Mouse (Mus musculus): ENCODE data around the gene Mkrn2.

The Mkrn2 gene

GRCm38 (mm10) chr6:115601715-115602523 is at the start of gene Mkrn2:
Mkrn2 (plus strand) TSS chr6:115601902.
- DNase-seq (ENCODE audit: low read depth), result peak; percentile 92

GRCm38 (mm10) chr6:115555485-115555884 is 46.2 kb upstream of the Mkrn2 start:
- no peak for DNase-seq (ENCODE audit: low read depth)

GRCm38 (mm10) chr6:115558176-115558575 is 43.5 kb upstream of the Mkrn2 start:
- DNase-seq (ENCODE audit: low read depth), result no peak

- no peak for DNase-seq (ENCODE audit: low read depth)
Observed at GRCm38 (mm10) chr6:115559651-115560632, 41.8 kb upstream of the Mkrn2 start.

- DNase-seq (ENCODE audit: low read depth), result no peak
Observed at GRCm38 (mm10) chr6:115565479-115566045, 36.1 kb upstream of the Mkrn2 start.

GRCm38 (mm10) chr6:115574171-115574570 is 27.5 kb upstream of the Mkrn2 start:
- DNase-seq (ENCODE audit: low read depth), result peak; percentile 41

GRCm38 (mm10) chr6:115577407-115577806 is 24.3 kb upstream of the Mkrn2 start:
- peak; percentile 70 for DNase-seq (ENCODE audit: low read depth)

- DNase-seq (ENCODE audit: low read depth), result peak; percentile 72
Observed at GRCm38 (mm10) chr6:115577941-115578340, 23.8 kb upstream of the Mkrn2 start.

- DNase-seq (ENCODE audit: low read depth), result no peak
Observed at GRCm38 (mm10) chr6:115580810-115581209, 20.9 kb upstream of the Mkrn2 start.

GRCm38 (mm10) chr6:115582328-115583115 is 19.2 kb upstream of the Mkrn2 start:
- DNase-seq (ENCODE audit: low read depth), result no peak

- DNase-seq (ENCODE audit: low read depth), result no peak
Observed at GRCm38 (mm10) chr6:115583430-115584125, 18.1 kb upstream of the Mkrn2 start.

- DNase-seq (ENCODE audit: low read depth), result no peak
Observed at GRCm38 (mm10) chr6:115584176-115584575, 17.5 kb upstream of the Mkrn2 start.

GRCm38 (mm10) chr6:115586321-115586720 is 15.4 kb upstream of the Mkrn2 start:
- no peak for DNase-seq (ENCODE audit: low read depth)

- DNase-seq (ENCODE audit: low read depth), result no peak
Observed at GRCm38 (mm10) chr6:115591692-115592359, 9.9 kb upstream of the Mkrn2 start.

GRCm38 (mm10) chr6:115592458-115592857 is 9.2 kb upstream of the Mkrn2 start, which contains the start of gene Mkrn2os:
Mkrn2os (minus strand) TSS chr6:115592576.
- no peak for DNase-seq (ENCODE audit: low read depth)

- DNase-seq (ENCODE audit: low read depth), result peak; percentile 50
Observed at GRCm38 (mm10) chr6:115593252-115593651, 8.4 kb upstream of the Mkrn2 start.

- peak; percentile 78 for DNase-seq (ENCODE audit: low read depth)
Observed at GRCm38 (mm10) chr6:115594463-115594862, 7.2 kb upstream of the Mkrn2 start.

- no peak for DNase-seq (ENCODE audit: low read depth)
Observed at GRCm38 (mm10) chr6:115595667-115596066, 6.0 kb upstream of the Mkrn2 start.

- no peak for DNase-seq (ENCODE audit: low read depth)
Observed at GRCm38 (mm10) chr6:115601322-115601714, 384 bp upstream of the Mkrn2 start.

GRCm38 (mm10) chr6:115606461-115606860 is 4.8 kb downstream of the Mkrn2 start:
- DNase-seq (ENCODE audit: low read depth), result no peak
